Mouse (Mus musculus) neural tube, embryonic 10.5 days (tissue): ENCODE measurements around the gene Snx22.
A peak's percentile ranks its signal among the peaks of the same experiment; 100 is the strongest.

ENCODE experiments used
- DNase-seq: peaks from one replicate; pipeline ENCODE4 v3.0.0-alpha.2; 2017; ENCODE audit warnings: low spot score; ENCODE audit errors: extremely low spot score

The Snx22 gene

GRCm38 (mm10) chr9:66069583-66069982 lies at the start of gene Snx22:
Gene Snx22 (minus strand): TSS chr9:66069719.
- DNase-seq, result peak; percentile 77

- no peak for DNase-seq
Measured at GRCm38 (mm10) chr9:66116890-66117289, 47.4 kb upstream of the Snx22 start.

GRCm38 (mm10) chr9:66114341-66114740 lies 44.8 kb upstream of the Snx22 start:
- DNase-seq, result no peak

- DNase-seq, result no peak
Measured at GRCm38 (mm10) chr9:66110611-66111379, 41.3 kb upstream of the Snx22 start.

- no peak for DNase-seq
Measured at GRCm38 (mm10) chr9:66110126-66110525, 40.6 kb upstream of the Snx22 start.

- no peak for DNase-seq
Measured at GRCm38 (mm10) chr9:66109574-66109973, 40.1 kb upstream of the Snx22 start.

GRCm38 (mm10) chr9:66105168-66105567 lies 35.6 kb upstream of the Snx22 start:
- DNase-seq, result no peak

- DNase-seq, result no peak
Measured at GRCm38 (mm10) chr9:66104601-66105000, 35.1 kb upstream of the Snx22 start.

GRCm38 (mm10) chr9:66102668-66103067 lies 33.1 kb upstream of the Snx22 start:
- DNase-seq, result no peak

GRCm38 (mm10) chr9:66101577-66101976 lies 32.1 kb upstream of the Snx22 start:
- DNase-seq, result no peak

- no peak for DNase-seq
Measured at GRCm38 (mm10) chr9:66092664-66093063, 23.1 kb upstream of the Snx22 start.

- DNase-seq, result no peak
Measured at GRCm38 (mm10) chr9:66091327-66092231, 22.1 kb upstream of the Snx22 start.

GRCm38 (mm10) chr9:66090593-66091244 lies 21.2 kb upstream of the Snx22 start:
- no peak for DNase-seq

GRCm38 (mm10) chr9:66088411-66088810 lies 18.9 kb upstream of the Snx22 start:
- DNase-seq, result peak; percentile 56

- DNase-seq, result no peak
Measured at GRCm38 (mm10) chr9:66087062-66087461, 17.5 kb upstream of the Snx22 start.

GRCm38 (mm10) chr9:66084171-66084570 lies 14.7 kb upstream of the Snx22 start:
- no peak for DNase-seq

- DNase-seq, result no peak
Measured at GRCm38 (mm10) chr9:66081999-66082398, 12.5 kb upstream of the Snx22 start.

- DNase-seq, result no peak
Measured at GRCm38 (mm10) chr9:66080804-66081459, 11.4 kb upstream of the Snx22 start.

GRCm38 (mm10) chr9:66078493-66078892 lies 9.0 kb upstream of the Snx22 start:
- peak; percentile 44 for DNase-seq

- no peak for DNase-seq
Measured at GRCm38 (mm10) chr9:66078072-66078471, 8.6 kb upstream of the Snx22 start.

GRCm38 (mm10) chr9:66072754-66073153 lies 3.2 kb upstream of the Snx22 start:
- no peak for DNase-seq
